Mouse (Mus musculus) layer of hippocampus, adult 11-12 months (tissue): ENCODE results near the gene Aco2.
A peak's percentile ranks its signal among the peaks of the same experiment; 100 is the strongest.

Experiments
- DNase-seq: peaks from one replicate; pipeline ENCODE4 v3.0.0; 2022; ENCODE audit warnings: low spot score

Gene Aco2

DNA sequence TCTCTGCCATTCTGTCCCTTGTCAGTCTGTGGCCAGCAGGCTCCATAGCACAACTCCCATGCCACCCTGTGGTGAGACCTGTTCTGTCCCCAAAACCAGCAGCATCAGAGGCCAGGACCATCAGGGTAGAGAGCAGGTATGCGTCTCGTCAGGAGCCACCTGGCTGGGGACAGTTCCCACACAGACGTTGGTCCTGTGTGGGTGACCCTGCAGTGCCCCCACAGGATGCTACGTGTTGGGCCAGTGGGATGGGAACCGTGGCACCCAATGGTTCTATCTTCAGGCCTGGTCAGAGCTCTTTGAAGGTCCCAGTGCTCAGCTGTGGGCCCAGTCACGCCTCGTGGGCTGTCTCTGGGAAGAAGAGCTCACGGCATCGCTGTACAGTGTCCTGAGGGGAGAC lies 79.0 kb downstream of the Aco2 start:
- no peak for DNase-seq

DNA sequence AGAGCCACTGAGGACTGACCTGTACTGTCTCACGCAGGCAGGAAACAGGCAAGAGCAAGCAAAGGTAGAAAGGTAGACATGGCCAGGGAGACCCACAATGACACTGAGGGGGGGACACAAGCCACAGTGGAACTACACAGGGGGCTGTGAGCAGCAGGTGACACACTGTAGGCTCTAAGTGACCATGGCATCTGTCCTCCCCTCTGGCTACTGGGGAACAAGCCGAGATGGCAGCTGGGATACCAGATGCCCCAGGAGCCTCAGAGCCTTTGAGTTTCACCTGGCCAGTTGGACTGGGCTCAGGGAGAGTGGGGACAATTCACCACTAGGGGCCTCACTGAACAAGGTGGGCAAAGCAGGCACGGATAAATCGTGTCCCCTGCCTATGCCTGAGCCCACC lies 80.2 kb downstream of the Aco2 start:
- no peak for DNase-seq

DNA sequence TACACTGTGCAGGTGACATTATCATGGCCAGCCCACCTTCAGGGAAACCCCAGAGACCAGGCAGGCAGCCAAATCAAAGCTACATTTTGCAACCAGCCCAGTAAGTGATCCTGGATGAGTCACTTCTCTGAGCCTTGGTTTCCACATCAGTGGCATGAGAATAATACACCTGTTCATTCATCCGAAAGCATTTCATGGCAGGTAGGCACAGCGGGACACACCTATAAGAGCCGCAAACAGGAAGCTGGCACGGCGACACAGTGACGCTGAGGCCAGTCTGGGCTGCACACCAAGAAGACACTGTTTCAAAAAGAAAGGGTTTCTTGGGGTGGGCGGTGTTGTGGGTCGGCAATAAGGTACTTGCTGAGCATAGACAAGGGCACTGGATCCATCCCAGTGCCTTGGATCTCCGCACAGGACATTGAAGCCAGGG lies 82.1 kb downstream of the Aco2 start:
- no peak for DNase-seq

DNA sequence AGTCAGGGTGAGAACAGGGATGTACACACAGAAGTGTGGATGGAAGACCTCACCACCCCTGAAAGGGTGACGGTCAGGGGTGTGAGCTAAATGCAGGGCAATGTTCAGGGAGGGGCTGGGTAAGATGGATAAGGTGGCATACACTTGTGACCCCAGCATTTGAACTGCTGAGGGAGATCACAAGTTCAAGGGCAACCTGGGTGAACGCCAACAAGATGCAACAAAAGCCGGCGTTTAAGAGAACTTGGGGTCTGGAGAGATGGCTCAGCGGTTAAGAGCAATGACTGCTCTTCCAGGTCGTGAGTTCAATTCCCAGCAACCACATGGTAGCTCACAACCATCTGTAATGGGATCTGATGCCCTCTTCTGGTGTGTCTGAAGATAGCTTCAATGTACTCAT lies 82.6 kb downstream of the Aco2 start:
- no peak for DNase-seq

DNA sequence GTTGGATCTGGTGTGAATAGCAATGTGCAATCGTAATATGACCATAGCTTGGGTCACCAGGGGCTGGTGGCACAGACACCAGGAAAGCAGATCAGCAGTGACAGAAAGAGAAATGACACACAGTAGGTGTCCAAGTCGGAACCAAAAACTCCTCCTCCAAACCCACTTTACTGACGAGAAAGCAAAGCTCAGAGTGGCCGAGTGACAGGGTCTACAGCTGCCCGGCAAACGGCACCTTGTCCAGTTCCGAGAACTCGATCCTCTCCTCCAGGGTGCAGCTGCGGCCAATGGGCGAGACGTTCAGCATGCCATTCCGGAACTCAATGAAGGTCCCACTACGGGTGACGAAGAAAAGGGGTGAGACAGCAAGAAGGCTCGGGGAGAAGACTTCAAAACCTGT lies 83.3 kb downstream of the Aco2 start:
- DNase-seq: no peak

DNA sequence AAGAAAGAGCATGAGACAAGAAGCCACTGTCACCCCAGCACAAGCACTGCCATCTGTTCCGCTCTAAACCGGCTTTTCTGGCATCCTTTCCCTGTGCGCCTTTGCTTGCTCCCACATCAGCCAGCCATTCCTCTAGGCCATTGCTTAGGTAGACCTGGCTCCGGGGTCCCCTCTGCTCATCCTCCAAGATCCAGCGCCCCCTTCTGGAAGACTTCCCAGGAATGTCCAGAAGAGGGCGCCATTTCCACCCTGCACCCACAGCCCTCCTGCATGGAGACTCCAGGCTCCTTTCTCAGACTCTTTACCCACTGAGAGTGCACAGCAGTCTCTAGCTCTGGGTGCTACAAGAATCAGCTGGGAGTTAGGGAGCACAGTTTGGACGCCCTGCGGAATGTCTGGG lies 84.3 kb downstream of the Aco2 start:
- peak; percentile 65 for DNase-seq

DNA sequence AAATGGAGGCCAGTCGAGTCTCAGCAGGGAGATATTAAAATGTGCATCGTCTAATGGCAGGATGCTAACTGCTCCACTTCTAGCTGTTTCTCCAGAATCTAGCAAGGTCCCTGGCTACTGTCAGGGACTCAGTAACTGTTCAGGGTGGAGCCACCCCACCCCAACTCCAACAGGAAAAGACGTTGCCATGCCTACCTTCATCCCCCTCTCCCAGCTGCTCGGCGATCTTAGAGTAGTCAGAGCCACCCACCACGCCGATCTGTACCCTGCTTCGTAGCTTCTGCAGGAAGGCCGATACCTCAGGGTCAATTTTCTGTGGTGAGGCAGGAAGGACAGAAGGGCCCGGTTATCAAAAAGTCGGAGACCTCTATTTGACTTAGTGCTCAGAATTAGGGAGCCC lies 85.5 kb downstream of the Aco2 start:
- no peak for DNase-seq

DNA sequence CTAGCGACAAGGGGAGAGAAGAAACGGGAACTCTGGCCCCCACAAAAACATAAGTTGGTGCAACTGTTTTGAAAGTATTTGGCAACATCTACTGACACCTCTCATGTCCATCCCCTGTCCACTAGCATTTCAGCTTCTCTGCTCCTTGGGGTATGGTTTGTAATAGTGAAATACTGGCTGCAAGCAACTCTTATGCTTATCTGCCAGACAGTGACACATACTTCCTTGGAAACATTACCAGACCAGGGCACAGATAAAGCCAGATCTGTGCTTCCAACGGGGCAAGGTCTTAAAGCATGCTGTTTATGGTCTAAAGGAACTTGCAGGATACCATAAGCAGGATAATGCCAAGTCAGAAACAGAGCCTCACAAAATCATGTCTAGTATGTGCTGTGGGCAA lies 86.8 kb downstream of the Aco2 start:
- DNase-seq: no peak

DNA sequence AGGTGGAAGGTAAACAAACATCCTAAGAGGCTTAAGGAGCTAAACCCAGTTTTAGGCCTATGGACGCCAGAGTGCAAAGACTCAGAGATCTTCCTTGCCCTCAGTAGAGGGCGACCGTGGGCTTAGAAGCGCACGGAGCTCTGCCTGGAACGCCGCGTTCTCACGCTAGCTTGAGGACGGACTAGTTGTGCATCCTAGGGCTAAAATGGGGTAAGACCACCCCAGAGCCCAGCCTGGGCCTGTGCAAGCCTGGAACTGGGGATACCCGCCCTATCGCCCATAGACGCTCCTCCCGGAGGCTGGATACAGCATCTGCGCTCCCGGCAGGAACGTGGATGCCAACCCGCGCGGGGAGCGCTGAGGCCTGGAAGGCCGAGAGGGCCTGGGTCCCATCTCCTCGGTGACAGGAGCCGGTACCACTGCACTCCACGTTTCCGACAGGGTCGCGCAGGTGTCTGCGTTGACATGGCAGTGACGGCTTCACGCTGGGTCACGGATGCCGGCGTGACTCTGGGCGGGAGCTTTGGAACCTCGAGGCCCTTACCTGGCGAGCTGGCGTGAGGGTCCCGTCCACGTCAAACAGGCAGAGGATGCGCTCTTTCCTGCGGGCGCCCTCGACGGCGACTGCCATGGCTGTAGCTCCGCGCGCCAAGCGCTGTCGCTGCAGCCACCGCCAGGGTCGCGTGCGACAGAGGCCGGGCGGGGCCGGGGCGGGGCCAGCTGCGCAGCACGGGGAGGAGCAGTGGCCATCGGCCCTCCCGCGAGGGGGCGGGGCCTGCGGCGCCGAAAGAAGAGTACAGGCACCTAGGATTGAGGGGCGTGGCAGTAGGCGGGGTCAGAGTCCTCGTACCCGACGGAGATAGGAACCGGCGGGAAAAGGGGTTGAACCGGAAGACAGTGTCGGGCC lies 88.3 kb downstream of the Aco2 start, which contains the start of gene Pmm1:
TSS of gene Pmm1 (minus strand) at position 760 of the 907 bp plus-strand sequence.
- peak; percentile 99 for DNase-seq

DNA sequence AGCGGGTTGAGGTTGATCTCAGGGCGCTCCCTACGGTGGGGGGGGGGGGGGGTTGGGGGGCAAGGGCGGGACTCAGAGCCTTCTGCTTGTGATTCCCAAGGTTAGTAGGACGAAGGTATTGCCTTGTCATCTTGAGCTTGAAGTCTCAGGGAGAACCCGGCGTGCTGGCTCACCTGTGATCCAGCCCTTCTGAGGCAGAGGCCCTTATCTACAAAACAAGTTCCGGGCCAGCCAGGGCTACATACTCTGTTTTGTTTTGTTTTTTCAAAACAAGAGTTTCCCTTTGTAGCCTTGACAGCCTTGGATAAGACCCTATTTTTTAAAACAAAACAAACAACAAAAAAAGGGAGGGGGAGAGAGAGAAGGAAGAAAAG lies 89.0 kb downstream of the Aco2 start:
- no peak for DNase-seq

DNA sequence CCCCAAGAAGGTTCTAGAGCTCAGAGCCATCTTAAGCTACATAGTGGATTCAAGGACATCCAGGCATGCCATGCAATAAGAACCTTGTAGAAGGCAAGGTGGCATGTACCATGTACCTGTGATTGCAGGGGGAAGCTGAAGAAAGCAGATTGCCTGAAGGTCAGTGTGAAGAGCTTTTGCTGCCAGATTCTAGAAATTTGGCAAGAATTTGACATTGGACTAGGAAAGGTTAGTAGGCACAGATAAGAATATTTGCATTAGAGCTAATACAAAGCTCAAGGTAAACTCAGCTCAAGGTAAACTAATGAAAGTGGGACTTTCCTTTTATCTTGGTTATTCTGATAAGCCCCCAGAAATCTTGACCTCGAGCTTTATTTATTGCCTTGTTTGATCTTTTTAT lies 92.2 kb downstream of the Aco2 start:
- no peak for DNase-seq
